In the genomic region with DNA sequence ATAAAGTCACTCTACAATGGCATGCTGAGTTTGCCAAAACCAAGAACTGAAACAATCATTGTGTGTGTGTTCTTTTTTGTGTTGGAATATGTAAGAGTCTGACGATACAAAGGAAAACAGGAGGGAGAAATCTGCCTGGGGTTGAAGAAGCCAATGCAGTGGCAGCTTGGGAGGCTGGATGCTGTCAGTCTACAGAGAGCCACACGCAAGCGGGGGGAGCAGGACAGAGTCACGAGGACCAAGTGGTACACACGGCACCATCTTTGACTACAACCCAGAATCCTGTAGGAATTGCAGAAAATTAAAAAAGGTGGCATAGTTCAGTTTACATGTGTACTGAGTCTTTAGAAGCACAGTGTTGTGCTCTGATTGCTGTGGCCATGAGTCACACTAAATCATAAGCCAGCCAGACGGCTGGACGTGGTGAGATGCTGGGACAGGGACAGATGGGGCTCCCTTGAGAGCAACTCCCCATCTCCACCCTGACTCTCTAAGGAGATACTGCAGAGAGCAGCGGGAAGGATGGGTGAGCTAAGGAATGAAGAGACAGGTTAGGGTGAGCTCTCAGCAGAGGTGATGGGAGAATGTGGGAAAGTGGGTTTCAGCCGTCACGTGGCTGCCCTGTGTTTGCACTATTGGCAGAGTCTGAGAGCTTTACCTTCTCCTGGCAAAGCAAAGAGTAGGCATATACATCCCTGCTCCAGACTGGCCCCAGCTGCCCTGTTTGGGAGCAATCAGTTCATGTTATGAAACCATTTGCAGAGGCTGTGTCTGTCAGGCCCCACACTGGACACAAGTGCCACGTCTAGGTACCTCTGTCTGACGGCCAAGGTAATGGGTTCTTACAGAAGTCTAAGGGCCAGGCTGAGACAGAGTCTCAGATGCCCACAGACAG, we compare ENCODE assay signal across 8 mouse cellular contexts.
A peak's percentile ranks its signal among the peaks of the same experiment; 100 is the strongest.
DNase-seq lines count a peak whose midpoint lies in the region; ATAC-seq lines count a peak whose summit lies in the region.

No protein-coding gene starts in this region.

- no peak overlapping the region for H3K4me3 ChIP-seq in embryonic facial prominence, embryonic 13.5 days
- H3K4me3 ChIP-seq in embryonic facial prominence, embryonic 10.5 days: no peak overlapping the region
- H3K4me3 ChIP-seq in kidney, embryonic 14.5 days (ENCODE audit: low read length): no peak overlapping the region
- H3K4me3 ChIP-seq in hindbrain, embryonic 14.5 days (replicated peaks; ENCODE audit: low read length): no peak overlapping the region
- no peak overlapping the region for H3K4me3 ChIP-seq in neural tube, embryonic 15.5 days (replicated peaks)

- peak overlapping the region; percentile 44; the same call in 1 of the 2 replicates for H3K4me2 ChIP-seq in embryonic facial prominence, embryonic 13.5 days
- no peak overlapping the region for H3K4me2 ChIP-seq in kidney, embryonic 14.5 days (replicated peaks; ENCODE audit: low read depth, low read length)
- H3K4me2 ChIP-seq in hindbrain, embryonic 14.5 days (replicated peaks): peak overlapping the region; percentile 36
- peak overlapping the region; percentile 44; the same call in 1 of the 2 replicates for H3K4me2 ChIP-seq in neural tube, embryonic 15.5 days

- DNase-seq in embryonic facial prominence, embryonic 10.5 days (ENCODE audit: low spot score): no peak
- no peak for DNase-seq in kidney, postnatal 10 days
- DNase-seq in hindbrain, embryonic 14.5 days (ENCODE audit: low spot score): no peak
- no peak for DNase-seq in layer of hippocampus, postnatal 25 days (ENCODE audit: extremely low spot score in 1 of 2, low spot score in 1 of 2)
- DNase-seq in frontal cortex, adult 2 months (ENCODE audit: extremely low spot score in 1 of 2, low spot score in 1 of 2): no peak

- ATAC-seq in embryonic facial prominence, embryonic 13.5 days (ENCODE audit: insufficient number of reproducible peaks, insufficient read depth, low FRiP score, low TSS enrichment, low read depth): no peak
- no peak for ATAC-seq in kidney, embryonic 14.5 days (ENCODE audit: low FRiP score, low TSS enrichment)
- ATAC-seq in hindbrain, embryonic 14.5 days (ENCODE audit: low FRiP score): no peak
- no peak for ATAC-seq in neural tube, embryonic 15.5 days (ENCODE audit: low FRiP score)

- H3K9ac ChIP-seq in embryonic facial prominence, embryonic 13.5 days: no peak overlapping the region
- no peak overlapping the region for H3K9ac ChIP-seq in kidney, embryonic 14.5 days (ENCODE audit: low read depth, low read length)
- H3K9ac ChIP-seq in hindbrain, embryonic 14.5 days: no peak overlapping the region
- H3K9ac ChIP-seq in neural tube, embryonic 15.5 days (replicated peaks): no peak overlapping the region

- H3K36me3 ChIP-seq in embryonic facial prominence, embryonic 13.5 days: no peaks in the 10 kb centered on the region
- H3K36me3 ChIP-seq in embryonic facial prominence, embryonic 10.5 days (replicated peaks): no peaks in the 10 kb centered on the region
- H3K36me3 ChIP-seq in kidney, embryonic 14.5 days (ENCODE audit: control insufficient read depth, insufficient read depth, low read length): no peaks in the 10 kb centered on the region
- H3K36me3 ChIP-seq in hindbrain, embryonic 14.5 days (replicated peaks; ENCODE audit: control insufficient read depth, insufficient read depth): no peaks in the 10 kb centered on the region
- no peaks in the 10 kb centered on the region for H3K36me3 ChIP-seq in neural tube, embryonic 15.5 days

- H3K27ac ChIP-seq in embryonic facial prominence, embryonic 13.5 days: no peak overlapping the region
- no peak overlapping the region for H3K27ac ChIP-seq in embryonic facial prominence, embryonic 10.5 days (replicated peaks)
- peak overlapping the region; percentile 15; the same call in 1 of the 2 replicates for H3K27ac ChIP-seq in kidney, embryonic 14.5 days (ENCODE audit: low read depth, low read length)
- H3K27ac ChIP-seq in hindbrain, embryonic 14.5 days: no peak overlapping the region; the same call in 1 of the 2 replicates
- peak overlapping the region; percentile 74 for H3K27ac ChIP-seq in neural tube, embryonic 15.5 days (replicated peaks)

- 72% methylated on average over 12 of the region's 12 CpGs for WGBS in embryonic facial prominence, embryonic 13.5 days
- WGBS in embryonic facial prominence, embryonic 10.5 days: 87% methylated on average over 12 of the region's 12 CpGs
- 48% methylated on average over 12 of the region's 12 CpGs for WGBS in kidney, embryonic 14.5 days
- 62% methylated on average over 12 of the region's 12 CpGs for WGBS in hindbrain, embryonic 14.5 days
- 66% methylated on average over 12 of the region's 12 CpGs for WGBS in neural tube, embryonic 15.5 days

- peaks cover 38% of the 10 kb centered on the region for H3K4me1 ChIP-seq in embryonic facial prominence, embryonic 13.5 days
- peaks cover 39% of the 10 kb centered on the region for H3K4me1 ChIP-seq in embryonic facial prominence, embryonic 10.5 days
- peaks cover 40% of the 10 kb centered on the region for H3K4me1 ChIP-seq in kidney, embryonic 14.5 days (ENCODE audit: control insufficient read depth, insufficient read depth, low read length)
- peaks cover 22% of the 10 kb centered on the region for H3K4me1 ChIP-seq in hindbrain, embryonic 14.5 days (replicated peaks; ENCODE audit: control insufficient read depth, insufficient read depth, low read length)
- peaks cover 40% of the 10 kb centered on the region for H3K4me1 ChIP-seq in neural tube, embryonic 15.5 days

- H3K27me3 ChIP-seq in embryonic facial prominence, embryonic 13.5 days: peaks cover 3% of the 10 kb centered on the region; the same call in 1 of the 2 replicates
- no peaks in the 10 kb centered on the region for H3K27me3 ChIP-seq in embryonic facial prominence, embryonic 10.5 days (replicated peaks; ENCODE audit: low read depth, poor library complexity, severe bottlenecking)
- H3K27me3 ChIP-seq in kidney, embryonic 14.5 days (ENCODE audit: control insufficient read depth, insufficient read depth, low read length): no peaks in the 10 kb centered on the region
- H3K27me3 ChIP-seq in hindbrain, embryonic 14.5 days (ENCODE audit: control insufficient read depth, insufficient read depth, low read length): no peaks in the 10 kb centered on the region
- H3K27me3 ChIP-seq in neural tube, embryonic 15.5 days (replicated peaks): no peaks in the 10 kb centered on the region

- H3K9me3 ChIP-seq in embryonic facial prominence, embryonic 13.5 days: no peaks in the 10 kb centered on the region
- H3K9me3 ChIP-seq in embryonic facial prominence, embryonic 10.5 days: no peaks in the 10 kb centered on the region
- no peaks in the 10 kb centered on the region for H3K9me3 ChIP-seq in kidney, embryonic 14.5 days (ENCODE audit: control insufficient read depth, low read length)
- no peaks in the 10 kb centered on the region for H3K9me3 ChIP-seq in hindbrain, embryonic 14.5 days (ENCODE audit: control insufficient read depth, low read length)
- no peaks in the 10 kb centered on the region for H3K9me3 ChIP-seq in neural tube, embryonic 15.5 days (replicated peaks)

Comparison
In these comparisons a context has a peak if more than half of its experiments do, and no peak if none do; other contexts are left out.
1. H3K27ac ChIP-seq: peak in kidney, embryonic 14.5 days (single experiment) and neural tube, embryonic 15.5 days (single experiment); none in embryonic facial prominence, embryonic 13.5 days (single experiment), embryonic facial prominence, embryonic 10.5 days (single experiment) and hindbrain, embryonic 14.5 days (single experiment).